Mouse (Mus musculus) E14TG2a.4 (cell line): ENCODE measurements around the gene Chaf1a.

Experiments used
- CTCF ChIP-seq: conservative IDR thresholded peaks from 2 replicates; pipeline ENCODE4 v1.5.1; 2014; ENCODE audit warnings: low read length
- NANOG ChIP-seq: IDR thresholded peaks from 2 replicates; pipeline ENCODE4 v1.6.1; 2014; ENCODE audit warnings: borderline replicate concordance, low read length, mixed read lengths

DNA sequence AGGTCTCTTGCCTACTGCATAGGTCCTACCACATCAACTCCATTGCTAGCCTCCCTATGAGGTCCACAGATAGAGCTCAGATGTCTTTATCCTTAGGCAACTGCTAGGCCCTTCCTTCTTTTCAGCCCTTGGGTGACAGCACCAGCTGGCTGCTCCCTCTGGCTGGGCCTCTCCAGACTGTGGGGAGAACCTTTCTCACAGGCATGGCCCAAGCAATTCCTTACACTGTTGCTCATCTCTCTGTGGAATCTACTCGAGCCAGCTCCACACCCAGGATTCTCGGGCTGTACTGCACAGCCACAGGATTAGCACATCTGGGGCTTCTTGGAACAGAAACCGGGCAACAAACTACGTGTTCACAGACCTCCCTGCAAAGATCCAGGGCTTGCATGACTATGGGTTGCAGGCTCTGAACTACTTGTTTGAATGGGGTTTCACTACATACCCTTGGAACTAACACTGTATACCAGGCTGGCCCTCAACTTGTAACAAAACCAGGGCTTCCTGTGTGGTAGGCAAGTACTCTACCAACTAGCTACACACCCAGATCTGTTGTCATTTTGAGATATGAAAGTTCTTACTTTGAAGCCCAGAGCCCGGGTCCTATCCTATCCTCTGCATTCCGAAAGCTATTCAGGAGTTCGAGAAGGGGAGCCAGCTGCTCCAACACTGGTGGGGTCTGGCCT, 6.1 kb upstream of the Chaf1a start:
- TF ChIP-seq CTCF, result no peak
- TF ChIP-seq NANOG, result no peak
